ENCODE assay signal across 25 mouse cellular contexts in genomic region chr14:27935714-27936113, GRCm38 (mm10).
"Had no signal": no experiment of that assay in that cellular context is flagged by ENCODE, and none has a peak within 500 bp of the region (broad histone marks: within the 10 kb centered on the region; RNA-seq: fewer than 3 reads in every experiment).

No protein-coding gene starts in this region.

- DNase-seq: kidney, adult 18-20 months; kidney, adult 9 months; kidney, postnatal 14 days; kidney, postnatal 4 days; liver; lung, adult 18-20 months; lung, postnatal 10 days; lung, postnatal 36 days; retina, postnatal 1 day; right cerebral cortex, postnatal 25 days; spleen, adult 18-20 months; thymus, postnatal 25 days had no signal

- H3K27ac ChIP-seq: limb, embryonic 10.5 days; limb, embryonic 13.5 days; liver, embryonic 12.5 days; liver, embryonic 15.5 days; lung, embryonic 15.5 days; midbrain, embryonic 10.5 days; midbrain, embryonic 13.5 days; neural tube, embryonic 13.5 days; stomach, embryonic 15.5 days had no signal

- H3K9me3 ChIP-seq: limb, embryonic 10.5 days; limb, embryonic 13.5 days; liver, embryonic 12.5 days; liver, embryonic 15.5 days; lung, embryonic 15.5 days; midbrain, embryonic 10.5 days; midbrain, embryonic 13.5 days; neural tube, embryonic 13.5 days; stomach, embryonic 15.5 days had no signal

- H3K4me2 ChIP-seq: limb, embryonic 13.5 days; liver, embryonic 12.5 days; liver, embryonic 15.5 days; lung, embryonic 15.5 days; midbrain, embryonic 13.5 days; neural tube, embryonic 13.5 days; stomach, embryonic 15.5 days had no signal

- H3K4me1 ChIP-seq: liver, embryonic 12.5 days; liver, embryonic 15.5 days; lung, embryonic 15.5 days; megakaryocyte, embryonic 14.5 days; midbrain, embryonic 10.5 days; neural tube, embryonic 13.5 days; stomach, embryonic 15.5 days had no signal

- H3K4me3 ChIP-seq: limb, embryonic 10.5 days; limb, embryonic 13.5 days; liver, embryonic 12.5 days; liver, embryonic 15.5 days; lung, embryonic 15.5 days; megakaryocyte, embryonic 14.5 days; midbrain, embryonic 10.5 days; midbrain, embryonic 13.5 days; myocyte; neural tube, embryonic 13.5 days; stomach, embryonic 15.5 days had no signal

- H3K36me3 ChIP-seq: limb, embryonic 10.5 days; limb, embryonic 13.5 days; liver, embryonic 12.5 days; liver, embryonic 15.5 days; lung, embryonic 15.5 days; midbrain, embryonic 10.5 days; midbrain, embryonic 13.5 days; neural tube, embryonic 13.5 days; stomach, embryonic 15.5 days had no signal

- H3K27me3 ChIP-seq: limb, embryonic 13.5 days; liver, embryonic 12.5 days; liver, embryonic 15.5 days; lung, embryonic 15.5 days; megakaryocyte, embryonic 14.5 days; midbrain, embryonic 13.5 days; neural tube, embryonic 13.5 days; stomach, embryonic 15.5 days had no signal

- H3K9ac ChIP-seq: limb, embryonic 13.5 days; liver, embryonic 12.5 days; liver, embryonic 15.5 days; lung, embryonic 15.5 days; midbrain, embryonic 13.5 days; neural tube, embryonic 13.5 days; stomach, embryonic 15.5 days had no signal

- ATAC-seq: intestine, embryonic 16.5 days; liver, embryonic 12.5 days; midbrain, embryonic 13.5 days; midbrain, embryonic 16.5 days had no signal
